Mouse (Mus musculus): ENCODE results near the gene Thap7.

The Thap7 gene

GRCm38 (mm10) chr16:17488478-17489468, 42.2 kb downstream of the Thap7 start:
- no peak for DNase-seq (ENCODE audit: low spot score in 2 of 2)

DNA sequence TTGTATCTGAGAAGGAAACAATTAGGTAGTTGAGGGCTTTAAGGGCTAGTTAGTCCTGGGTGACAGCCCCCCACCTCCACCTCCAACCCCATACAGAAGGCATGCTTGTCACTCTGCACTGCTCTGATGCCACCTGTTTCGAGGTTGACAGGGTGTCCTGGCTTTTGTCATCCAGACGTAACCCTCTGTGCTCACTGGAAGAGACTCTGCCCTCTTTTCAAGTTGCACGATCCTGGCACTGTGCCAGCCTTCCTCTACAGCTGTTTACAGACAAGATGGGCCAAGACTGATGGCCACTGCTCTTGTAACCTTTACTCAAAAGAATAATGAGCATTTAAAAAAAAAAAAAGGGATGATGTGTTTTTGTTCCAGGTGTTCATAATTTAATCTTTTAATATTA, 44.4 kb downstream of the Thap7 start:
- no peak for DNase-seq (ENCODE audit: low spot score in 2 of 2)

DNA sequence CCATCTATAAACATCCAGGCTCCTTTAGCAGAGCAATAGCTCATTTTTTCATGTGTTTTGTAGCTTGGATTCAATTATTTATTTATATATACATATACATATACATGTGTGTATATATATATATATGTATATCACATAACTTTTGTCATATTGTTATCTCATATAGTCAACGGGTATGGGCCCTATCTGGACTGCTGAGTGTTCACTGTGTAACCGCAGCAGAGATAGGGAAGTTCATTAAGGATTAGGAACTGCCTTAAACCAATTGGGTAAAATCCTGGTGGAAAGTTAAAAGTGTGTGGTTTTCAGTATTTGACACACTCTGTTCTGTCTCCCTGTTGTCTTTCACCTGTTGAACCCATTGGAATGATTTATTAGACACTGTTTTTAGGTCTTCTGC, 49.5 kb downstream of the Thap7 start:
- no peak for DNase-seq (ENCODE audit: low spot score in 2 of 2)

DNA sequence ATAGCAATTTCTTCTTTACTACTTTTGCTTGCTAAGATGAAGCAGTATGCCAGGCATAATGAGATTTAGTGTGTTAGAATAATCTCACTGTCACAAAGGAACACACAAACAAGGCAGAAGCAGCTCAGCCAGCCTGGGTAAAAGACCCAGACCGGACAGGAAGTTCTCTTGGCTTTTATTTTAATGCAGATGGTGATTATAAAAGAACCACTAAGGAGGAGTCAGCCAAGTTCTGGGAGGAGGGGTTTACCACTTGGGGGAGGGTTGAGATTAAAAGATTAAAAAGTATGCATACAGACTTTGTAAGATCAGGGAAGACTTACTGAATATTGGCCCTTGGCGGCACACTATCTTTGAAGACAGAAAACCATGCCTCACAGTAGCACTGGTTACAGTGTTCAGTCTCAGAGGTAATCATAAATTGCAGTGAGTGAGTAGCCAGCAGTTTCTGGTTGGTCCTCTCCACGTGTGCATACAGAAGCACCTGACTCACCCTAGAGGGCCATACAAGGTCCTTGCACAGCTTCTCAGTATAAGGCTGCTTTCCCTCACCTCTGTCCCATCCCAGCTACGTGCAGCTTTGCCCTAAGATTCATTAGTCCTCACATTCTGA, 52.5 kb downstream of the Thap7 start:
- no peak for DNase-seq (ENCODE audit: low spot score in 2 of 2)
